20 mouse cellular contexts compared by ENCODE assay signal in genomic region chr10:60133501-60133900, GRCm38 (mm10). TPM values are rescaled to one million over a fixed set of nuclear protein-coding genes. Genes with fewer than 3 reads are reported as not detected.
A peak's percentile ranks its signal among the peaks of the same experiment; 100 is the strongest.
DNase-seq lines count a peak whose midpoint lies in the region; ATAC-seq lines count a peak whose summit lies in the region.
"Had no signal": no experiment of that assay in that cellular context is flagged by ENCODE, and none has a peak within 500 bp of the region (broad histone marks: within the 10 kb centered on the region; RNA-seq: fewer than 3 reads in every experiment).

No protein-coding gene starts in this region.

- peak overlapping the region; percentile 31 for H3K27ac ChIP-seq in hindbrain, embryonic 10.5 days
- H3K27ac ChIP-seq in hindbrain, embryonic 13.5 days: no peak overlapping the region
- no peak overlapping the region for H3K27ac ChIP-seq in lung, embryonic 16.5 days (ENCODE audit: low read length)
- H3K27ac ChIP-seq in embryonic facial prominence, embryonic 14.5 days (replicated peaks; ENCODE audit: low read depth, low read length): no peak overlapping the region
- H3K27ac ChIP-seq: embryonic facial prominence, embryonic 15.5 days; heart, embryonic 15.5 days; hindbrain, postnatal 0 days; neural tube, embryonic 12.5 days had no signal

- WGBS in hindbrain, embryonic 10.5 days: 22% methylated on average over 6 of the region's 6 CpGs
- WGBS in hindbrain, embryonic 13.5 days: 36% methylated on average over 6 of the region's 6 CpGs
- WGBS in lung, embryonic 16.5 days: 24% methylated on average over 6 of the region's 6 CpGs
- whole genome bisulfite sequencing in embryonic facial prominence, embryonic 14.5 days: 5% methylated on average over 6 of the region's 6 CpGs

- H3K9ac ChIP-seq in hindbrain, embryonic 13.5 days: no peak overlapping the region
- no peak overlapping the region for H3K9ac ChIP-seq in lung, embryonic 16.5 days (ENCODE audit: low read length)
- H3K9ac ChIP-seq in embryonic facial prominence, embryonic 14.5 days (ENCODE audit: low read depth, low read length): no peak overlapping the region
- H3K9ac ChIP-seq: embryonic facial prominence, embryonic 15.5 days; heart, embryonic 15.5 days; neural tube, embryonic 12.5 days had no signal

- peaks cover 24% of the 10 kb centered on the region for H3K36me3 ChIP-seq in hindbrain, embryonic 10.5 days
- H3K36me3 ChIP-seq in hindbrain, embryonic 13.5 days: peaks cover 39% of the 10 kb centered on the region
- H3K36me3 ChIP-seq in lung, embryonic 16.5 days (ENCODE audit: control insufficient read depth, insufficient read depth, low read length): no peaks in the 10 kb centered on the region
- no peaks in the 10 kb centered on the region for H3K36me3 ChIP-seq in embryonic facial prominence, embryonic 14.5 days (ENCODE audit: control insufficient read depth, insufficient read depth, low read length)
- H3K36me3 ChIP-seq: G1E; heart, embryonic 15.5 days had no signal

- DNase-seq in hindbrain, embryonic 10.5 days (ENCODE audit: low spot score): peak; percentile 20
- no peak for DNase-seq in lung, postnatal 10 days
- peak; percentile 53 for DNase-seq in embryonic facial prominence, embryonic 14.5 days (ENCODE audit: low spot score)
- DNase-seq in yolk sac, embryonic 10.5 days (ENCODE audit: low spot score): peak; percentile 8
- DNase-seq in gastrocnemius, postnatal 14 days: no peak
- no peak for DNase-seq in adipocyte (ENCODE audit: low spot score)
- DNase-seq: B cell, adult 2 months; cerebellum, adult 18-20 months; left cerebral cortex, postnatal 4 days; lung, postnatal 14 days; midbrain, embryonic 14.5 days; thymus, adult 2 months had no signal

- H3K27me3 ChIP-seq in hindbrain, embryonic 10.5 days (ENCODE audit: insufficient read depth, poor library complexity, severe bottlenecking): no peaks in the 10 kb centered on the region
- H3K27me3 ChIP-seq in hindbrain, embryonic 13.5 days: no peaks in the 10 kb centered on the region
- H3K27me3 ChIP-seq in lung, embryonic 16.5 days (ENCODE audit: control insufficient read depth, insufficient read depth, low read depth, low read length): no peaks in the 10 kb centered on the region
- no peaks in the 10 kb centered on the region for H3K27me3 ChIP-seq in embryonic facial prominence, embryonic 14.5 days (replicated peaks; ENCODE audit: control insufficient read depth, insufficient read depth, low read length)
- H3K27me3 ChIP-seq: embryonic facial prominence, embryonic 15.5 days; neural tube, embryonic 12.5 days had no signal

- H3K4me2 ChIP-seq in hindbrain, embryonic 13.5 days: no peak overlapping the region
- no peak overlapping the region for H3K4me2 ChIP-seq in lung, embryonic 16.5 days (ENCODE audit: low read depth, low read length)
- peak overlapping the region; percentile 26 for H3K4me2 ChIP-seq in embryonic facial prominence, embryonic 14.5 days (ENCODE audit: low read depth, low read length)
- H3K4me2 ChIP-seq: embryonic facial prominence, embryonic 15.5 days; heart, embryonic 15.5 days; neural tube, embryonic 12.5 days had no signal

- H3K9me3 ChIP-seq in hindbrain, embryonic 10.5 days: no peaks in the 10 kb centered on the region
- no peaks in the 10 kb centered on the region for H3K9me3 ChIP-seq in hindbrain, embryonic 13.5 days
- H3K9me3 ChIP-seq in lung, embryonic 16.5 days (ENCODE audit: control insufficient read depth, low read length): no peaks in the 10 kb centered on the region
- H3K9me3 ChIP-seq in embryonic facial prominence, embryonic 14.5 days (ENCODE audit: control insufficient read depth, low read length): no peaks in the 10 kb centered on the region
- H3K9me3 ChIP-seq: embryonic facial prominence, embryonic 15.5 days; G1E; heart, embryonic 15.5 days; neural tube, embryonic 12.5 days had no signal

- ATAC-seq in hindbrain, embryonic 13.5 days (ENCODE audit: low FRiP score): no peak
- ATAC-seq in lung, embryonic 16.5 days (ENCODE audit: low read depth): 0 out of 2 replicates have a peak, but pooled peaks have one; percentile 13
- peak; percentile 53; the same call in 1 of the 2 replicates for ATAC-seq in embryonic facial prominence, embryonic 14.5 days (ENCODE audit: low read depth)
- ATAC-seq: activated CD4-positive, CD25-positive, alpha-beta regulatory T cell, adult 4 months; hindbrain, postnatal 0 days had no signal

- no peak overlapping the region for H3K4me3 ChIP-seq in hindbrain, embryonic 10.5 days
- H3K4me3 ChIP-seq in hindbrain, embryonic 13.5 days: no peak overlapping the region
- H3K4me3 ChIP-seq in lung, embryonic 16.5 days (ENCODE audit: low read length): no peak overlapping the region
- H3K4me3 ChIP-seq in embryonic facial prominence, embryonic 14.5 days (ENCODE audit: low read depth, low read length): no peak overlapping the region
- H3K4me3 ChIP-seq: embryonic facial prominence, embryonic 15.5 days; heart, embryonic 15.5 days; neural tube, embryonic 12.5 days had no signal

- intact Hi-C loops in gastrocnemius, postnatal 14 days (cut with DNase I; ENCODE audit: low total_unique reads): no loop called here

- peaks cover 20% of the 10 kb centered on the region for H3K4me1 ChIP-seq in hindbrain, embryonic 10.5 days (replicated peaks)
- H3K4me1 ChIP-seq in hindbrain, embryonic 13.5 days (replicated peaks): no peaks in the 10 kb centered on the region
- peaks cover 6% of the 10 kb centered on the region for H3K4me1 ChIP-seq in lung, embryonic 16.5 days (replicated peaks; ENCODE audit: control insufficient read depth, insufficient read depth, low read length)
- H3K4me1 ChIP-seq in embryonic facial prominence, embryonic 14.5 days (ENCODE audit: control insufficient read depth, insufficient read depth, low read length): peaks cover 10% of the 10 kb centered on the region; the same call in 1 of the 2 replicates
- H3K4me1 ChIP-seq: neural tube, embryonic 12.5 days had no signal

RNA-seq across cellular contexts. Expression of gene Spock2, which starts 27.5 kb away (rescaled TPM):
- polyA plus RNA-seq in hindbrain, embryonic 10.5 days (2016; fragmentation: Nextera tagmentation; extraction: Ambion mirVana): 17.7 and 20.4 TPM in 2 replicates
- 67.9 and 76.3 TPM in 2 replicates for polyA plus RNA-seq in hindbrain, embryonic 13.5 days (2015; fragmentation: Nextera tagmentation; extraction: Ambion mirVana)
- polyA plus RNA-seq in lung, embryonic 16.5 days (2015; fragmentation: Nextera tagmentation; extraction: Ambion mirVana): 4.4 and 4.7 TPM in 2 replicates
- polyA plus RNA-seq in embryonic facial prominence, embryonic 14.5 days (2014; fragmentation: Nextera tagmentation; extraction: Ambion mirVana): 8.8 and 10.0 TPM in 2 replicates
- total RNA-seq in gastrocnemius, postnatal 14 days (2021): 10 to 100 TPM in 1 of 2 experiments, 1 to 10 TPM in 1; 6.2 to 10.5 TPM
- total RNA-seq: G1E had no signal
- polyA plus RNA-seq: G1E had no signal

Comparison
In these comparisons a context has a peak if more than half of its experiments do, and no peak if none do; other contexts are left out.
1. DNase-seq: peak in hindbrain, embryonic 10.5 days (single experiment), embryonic facial prominence, embryonic 14.5 days (single experiment) and yolk sac, embryonic 10.5 days (single experiment); none in lung, postnatal 10 days (single experiment), gastrocnemius, postnatal 14 days (single experiment) and adipocyte (single experiment).